Mouse (Mus musculus) hindbrain, embryonic 14.5 days (tissue): ENCODE measurements at regions not wholly inside any gene's neighbourhood (a gene's known extent, or its start where the extent isn't known, plus 50 kb on each side); places are given as distances from the start of the nearest gene placed in this dataset.

Source experiments
- ATAC-seq: fragments of 200-750 bp; cut with Nextera tagmentation; 2 replicates; pipeline ENCODE4 v1.8.0; 2017; ENCODE audit warnings: moderate number of reproducible peaks, mild to moderate bottlenecking, moderate TSS enrichment, moderate library complexity; ENCODE audit not compliant: low FRiP score
- DNase-seq: peaks from one replicate; pipeline ENCODE4 v3.0.0-alpha.2; 2015; ENCODE audit warnings: low spot score
- H3K27ac ChIP-seq: fragments of 300-500 bp; sonication (generic); 2 replicates; pipeline ENCODE4 v1.5.1; 2014; ENCODE audit warnings: mild to moderate bottlenecking, moderate library complexity
- H3K27me3 ChIP-seq: fragments of 300-500 bp; sonication (generic); 2 replicates; pipeline ENCODE4 v1.6.1; 2014; ENCODE audit warnings: mild to moderate bottlenecking, low read length, mixed read lengths; ENCODE audit not compliant: control insufficient read depth, insufficient read depth
- H3K36me3 ChIP-seq: fragments of 300-500 bp; sonication (generic); replicated peaks from 2 replicates; pipeline ENCODE4 v1.6.1; 2014; ENCODE audit not compliant: control insufficient read depth, insufficient read depth
- H3K4me1 ChIP-seq: fragments of 300-500 bp; sonication (generic); replicated peaks from 2 replicates; pipeline ENCODE4 v1.6.1; 2014; ENCODE audit warnings: antibody characterized with exemption, low read length, mixed read lengths; ENCODE audit not compliant: control insufficient read depth, insufficient read depth
- H3K4me2 ChIP-seq: fragments of 300-500 bp; sonication (generic); replicated peaks from 2 replicates; pipeline ENCODE4 v1.6.1; 2014; ENCODE audit warnings: mild to moderate bottlenecking, moderate library complexity
- H3K4me3 ChIP-seq: fragments of 300-500 bp; sonication (generic); replicated peaks from 2 replicates; pipeline ENCODE4 v1.5.1; 2014; ENCODE audit warnings: mild to moderate bottlenecking, low read length
- H3K9ac ChIP-seq: fragments of 300-500 bp; sonication (generic); 2 replicates; pipeline ENCODE4 v1.6.1; 2014
- H3K9me3 ChIP-seq: fragments of 300-500 bp; sonication (generic); 2 replicates; pipeline ENCODE4 v1.6.1; 2016; ENCODE audit warnings: low read length; ENCODE audit not compliant: control insufficient read depth
- WGBS: fragments of 180-500 bp; shearing (Covaris S2); extraction: QIAGEN DNeasy Blood & Tissue Kit; methylation state at CpG from one replicate; pipeline ENCODE4 v1.1.7; 2014; 5-methylcytosine and 5-hydroxymethylcytosine counted together

- no peak for DNase-seq
- Histone ChIP-seq H3K4me3 (no peak overlapping the region), H3K9me3 (no peaks in the 10 kb centered on the region), H3K36me3 (no peaks in the 10 kb centered on the region), H3K9ac (no peak overlapping the region), H3K27ac (0 out of 2 replicates have a peak overlapping the region, but pooled peaks have one; percentile 41), H3K4me2 (no peak overlapping the region), H3K4me1 (peaks cover 21% of the 10 kb centered on the region), H3K27me3 (no peaks in the 10 kb centered on the region)
- 32% methylated on average over 1 of the region's 1 CpGs for WGBS
- 0 out of 2 replicates have a peak, but pooled peaks have one; percentile 53 for ATAC-seq
Observed at GRCm38 (mm10) chr10:97159396-97159760, 320.0 kb upstream of the Dcn start.

GRCm38 (mm10) chr10:97159831-97160575 lies 319.4 kb upstream of the Dcn start:
- no peaks in the 10 kb centered on the region for H3K36me3 ChIP-seq
- H3K4me2 ChIP-seq = no peak overlapping the region
- WGBS = 51% methylated on average over 10 of the region's 10 CpGs
- H3K27me3 ChIP-seq = no peaks in the 10 kb centered on the region
- H3K9me3 ChIP-seq = no peaks in the 10 kb centered on the region
- H3K27ac ChIP-seq = 0 out of 2 replicates have a peak overlapping the region, but pooled peaks have one; percentile 41
- DNase-seq = peak; percentile 87
- no peak overlapping the region for H3K4me3 ChIP-seq
- ATAC-seq = no peak; the same call in 1 of the 2 replicates
- no peak overlapping the region for H3K9ac ChIP-seq
- H3K4me1 ChIP-seq = peaks cover 21% of the 10 kb centered on the region

- H3K9me3 ChIP-seq = no peaks in the 10 kb centered on the region
- ATAC-seq (no peak), DNase-seq (no peak)
- H3K9ac ChIP-seq = no peak overlapping the region
- H3K27ac ChIP-seq = no peak overlapping the region
- peaks cover 21% of the 10 kb centered on the region for H3K4me1 ChIP-seq
- no peaks in the 10 kb centered on the region for H3K27me3 ChIP-seq
- 40% methylated on average over 2 of the region's 2 CpGs for WGBS
- no peak overlapping the region for H3K4me2 ChIP-seq
- no peaks in the 10 kb centered on the region for H3K36me3 ChIP-seq
- no peak overlapping the region for H3K4me3 ChIP-seq
Observed at GRCm38 (mm10) chr10:97160892-97161291, 318.5 kb upstream of the Dcn start.

GRCm38 (mm10) chr10:97178468-97178867 lies 300.9 kb upstream of the Dcn start:
- Histone ChIP-seq H3K9ac (no peak overlapping the region), H3K36me3 (no peaks in the 10 kb centered on the region), H3K27ac (no peak overlapping the region), H3K27me3 (no peaks in the 10 kb centered on the region), H3K4me2 (no peak overlapping the region), H3K4me1 (no peaks in the 10 kb centered on the region), H3K9me3 (no peaks in the 10 kb centered on the region), H3K4me3 (no peak overlapping the region)
- 31% methylated on average over 3 of the region's 3 CpGs for WGBS
- ATAC-seq = no peak
- no peak for DNase-seq

GRCm38 (mm10) chr10:97189696-97190095 lies 289.7 kb upstream of the Dcn start:
- no peak overlapping the region for H3K9ac ChIP-seq
- H3K27ac ChIP-seq = no peak overlapping the region
- no peaks in the 10 kb centered on the region for H3K36me3 ChIP-seq
- no peaks in the 10 kb centered on the region for H3K9me3 ChIP-seq
- H3K4me3 ChIP-seq = no peak overlapping the region
- H3K4me2 ChIP-seq = no peak overlapping the region
- H3K4me1 ChIP-seq = no peaks in the 10 kb centered on the region
- H3K27me3 ChIP-seq = no peaks in the 10 kb centered on the region
- ATAC-seq (no peak), DNase-seq (no peak)

GRCm38 (mm10) chr10:97211238-97211695 lies 268.1 kb upstream of the Dcn start:
- no peaks in the 10 kb centered on the region for H3K36me3 ChIP-seq
- H3K4me1 ChIP-seq = 0 out of 2 replicates have a peak, but pooled peaks cover 4% of the 10 kb centered on the region
- H3K9me3 ChIP-seq = no peaks in the 10 kb centered on the region
- 0 out of 2 replicates have a peak overlapping the region, but pooled peaks have one; percentile 52 for H3K27ac ChIP-seq
- DNase-seq = no peak
- no peak overlapping the region for H3K4me2 ChIP-seq
- peak; percentile 65; the same call in 1 of the 2 replicates for ATAC-seq
- H3K4me3 ChIP-seq = no peak overlapping the region
- WGBS = 36% methylated on average over 4 of the region's 4 CpGs
- H3K27me3 ChIP-seq = no peaks in the 10 kb centered on the region
- no peak overlapping the region for H3K9ac ChIP-seq

- no peaks in the 10 kb centered on the region for H3K27me3 ChIP-seq
- H3K9ac ChIP-seq = no peak overlapping the region
- H3K4me1 ChIP-seq = 0 out of 2 replicates have a peak, but pooled peaks cover 4% of the 10 kb centered on the region
- ATAC-seq (no peak), DNase-seq (no peak)
- H3K4me2 ChIP-seq = no peak overlapping the region
- H3K27ac ChIP-seq = peak overlapping the region; percentile 52; the same call in 1 of the 2 replicates
- H3K9me3 ChIP-seq = no peaks in the 10 kb centered on the region
- 61% methylated on average over 7 of the region's 7 CpGs for WGBS
- H3K36me3 ChIP-seq = no peaks in the 10 kb centered on the region
- H3K4me3 ChIP-seq = no peak overlapping the region
Observed at GRCm38 (mm10) chr10:97211785-97212398, 267.5 kb upstream of the Dcn start.

- Histone ChIP-seq H3K27ac (no peak overlapping the region), H3K4me2 (no peak overlapping the region)
- no peak for DNase-seq
Observed at GRCm38 (mm10) chr10:97219474-97219873, 259.9 kb upstream of the Dcn start.

GRCm38 (mm10) chr10:97220431-97220830 lies 259.0 kb upstream of the Dcn start:
- Histone ChIP-seq H3K27ac (no peak overlapping the region), H3K36me3 (no peaks in the 10 kb centered on the region), H3K4me3 (no peak overlapping the region), H3K4me2 (no peak overlapping the region), H3K9me3 (no peaks in the 10 kb centered on the region), H3K4me1 (no peaks in the 10 kb centered on the region), H3K9ac (no peak overlapping the region), H3K27me3 (no peaks in the 10 kb centered on the region)
- DNase-seq = no peak
- ATAC-seq = no peak
- WGBS = 85% methylated on average over 3 of the region's 3 CpGs

More at GRCm38 (mm10) chr10:97219474-97219873, 259.9 kb upstream of the Dcn start:
- no peak overlapping the region for H3K4me3 ChIP-seq
- no peaks in the 10 kb centered on the region for H3K27me3 ChIP-seq
- H3K9ac ChIP-seq = no peak overlapping the region
- no peaks in the 10 kb centered on the region for H3K9me3 ChIP-seq
- H3K4me1 ChIP-seq = no peaks in the 10 kb centered on the region
- H3K36me3 ChIP-seq = no peaks in the 10 kb centered on the region
- WGBS = 57% methylated on average over 3 of the region's 3 CpGs
- ATAC-seq = peak; percentile 57; the same call in 1 of the 2 replicates
